Mouse (Mus musculus) erythroblast, adult 5-6 weeks (primary cell): ENCODE measurements around the gene Zc3hav1l. TPM values are rescaled to one million over a fixed set of nuclear protein-coding genes. Genes with fewer than 3 reads are reported as not detected.

ENCODE experiments used
- ATAC-seq: replicated peaks from 2 replicates; pipeline ENCODE4 v1.8.0; 2016; ENCODE audit warnings: moderate number of reproducible peaks, mild to moderate bottlenecking, moderate TSS enrichment, inconsistent platforms; ENCODE audit not compliant: poor library complexity, low FRiP score, severe bottlenecking
- total RNA-seq, 2 experiments: library from RNA; stranded (forward) in 1 of 2; stranded (reverse) in 1 of 2; fragments of 150-400 nt in 1 of 2; fragments of 200-764, 138-1000 nt in 1 of 2; gene quantifications; 2 replicates each; pipeline versions ENCODE4 v1.2.3 to v1.2.4; 2015 to 2017; ENCODE audit warnings: low replicate concordance in 2 of 2

Zc3hav1l gene
- total RNA-seq (2015; ENCODE audit: low replicate concordance) (2.5 and 4.8 TPM in 2 replicates), total RNA-seq (2017; ENCODE audit: low replicate concordance) (1.8 and 3.8 TPM in 2 replicates)

GRCm38 (mm10) chr6:38298761-38299401 lies at the start of gene Zc3hav1l:
Gene Zc3hav1l, minus strand, starts transcription at chr6:38299259.
- no peak for ATAC-seq

DNA sequence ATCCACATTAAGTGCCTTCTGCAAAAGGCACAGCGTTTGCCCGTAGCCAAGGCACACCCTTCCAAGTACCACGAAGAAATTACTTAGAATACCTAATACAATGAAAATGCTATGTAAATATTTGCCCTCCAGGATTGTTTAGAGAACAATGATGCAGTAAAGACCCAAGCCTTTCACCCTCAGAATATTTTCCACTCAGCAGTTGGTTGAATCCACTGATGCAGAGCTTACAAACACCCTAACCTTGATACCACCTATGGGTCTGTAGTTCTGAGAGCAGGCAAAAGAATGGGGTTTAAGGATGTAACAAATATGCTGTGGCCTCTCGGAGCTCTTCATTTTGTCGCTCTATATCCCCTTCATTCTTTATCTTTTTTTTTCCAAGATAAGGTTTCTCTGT lies 48.8 kb upstream of the Zc3hav1l start:
- ATAC-seq = no peak

- peak; percentile 74 for ATAC-seq
Observed at GRCm38 (mm10) chr6:38345796-38346195, 46.7 kb upstream of the Zc3hav1l start.

DNA sequence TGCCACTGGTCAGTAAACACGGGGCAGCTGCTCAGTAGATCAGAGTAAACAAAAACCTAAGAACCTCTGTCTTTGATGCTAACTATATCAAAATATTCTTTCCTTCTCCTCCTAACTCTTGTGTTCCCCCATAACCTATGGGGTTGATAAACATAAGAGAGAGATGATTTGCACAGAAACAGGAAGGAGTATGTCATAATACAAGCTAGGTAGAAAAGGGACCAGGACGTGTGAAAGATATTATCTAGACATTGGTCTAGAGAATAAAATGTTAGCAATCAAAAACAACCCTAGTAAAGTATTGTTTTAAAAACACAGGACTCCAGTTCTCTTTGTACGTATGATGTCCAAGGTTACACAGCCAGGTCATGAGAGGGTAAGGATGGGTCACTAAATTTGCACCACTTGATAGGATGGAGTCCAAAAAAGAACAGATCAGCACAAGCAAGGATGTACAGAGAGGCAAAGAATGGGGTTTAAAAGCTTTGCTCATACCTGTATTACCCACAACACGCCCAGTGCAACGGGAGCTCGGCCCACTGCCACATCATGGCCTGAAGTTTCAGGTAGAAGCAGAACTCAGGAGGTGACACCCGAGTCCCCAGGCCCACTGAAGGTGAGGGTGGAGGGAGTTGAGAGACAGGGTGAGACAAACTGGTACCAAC lies 45.1 kb upstream of the Zc3hav1l start:
- ATAC-seq = no peak

DNA sequence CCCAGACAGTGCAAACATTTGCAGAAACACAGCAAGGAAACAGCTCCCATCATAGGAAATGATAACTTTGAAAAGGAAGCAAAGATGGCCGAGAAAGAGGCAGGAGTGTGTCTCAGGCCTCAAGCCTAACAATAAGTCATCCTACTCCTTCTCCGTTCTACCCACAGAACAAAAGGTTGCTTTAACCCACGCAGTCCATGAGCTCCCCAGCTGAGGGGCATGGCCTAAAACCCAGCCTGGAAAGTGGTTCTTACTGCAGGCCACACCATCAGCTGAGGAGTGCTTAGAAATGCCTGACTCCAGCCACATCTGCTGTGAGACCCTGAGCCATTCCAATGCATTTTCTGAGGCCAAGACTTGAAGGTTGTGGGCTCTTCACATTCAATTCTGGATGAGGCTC lies 44.5 kb upstream of the Zc3hav1l start:
- no peak for ATAC-seq

DNA sequence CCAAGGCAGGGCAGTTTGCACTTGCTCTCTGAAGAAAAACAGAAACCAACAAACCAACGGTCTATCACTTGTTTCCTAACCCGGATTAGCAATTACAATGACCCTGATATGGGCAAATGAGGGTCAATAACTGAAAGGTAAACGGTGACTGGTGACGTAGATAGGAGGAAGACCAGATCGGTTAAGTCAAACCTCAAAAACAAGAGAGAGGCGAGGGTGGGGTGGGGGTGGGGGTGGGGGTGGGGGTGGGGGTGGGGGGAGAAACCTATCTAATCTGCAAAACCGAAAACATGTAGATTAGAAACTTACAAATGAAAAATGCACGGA lies 43.6 kb upstream of the Zc3hav1l start:
- ATAC-seq = no peak

- ATAC-seq = peak; percentile 76
Observed at GRCm38 (mm10) chr6:38341751-38342665, 42.9 kb upstream of the Zc3hav1l start.

GRCm38 (mm10) chr6:38339078-38339477 lies 40.0 kb upstream of the Zc3hav1l start:
- no peak for ATAC-seq

- ATAC-seq = no peak
Observed at GRCm38 (mm10) chr6:38337951-38338350, 38.9 kb upstream of the Zc3hav1l start.

DNA sequence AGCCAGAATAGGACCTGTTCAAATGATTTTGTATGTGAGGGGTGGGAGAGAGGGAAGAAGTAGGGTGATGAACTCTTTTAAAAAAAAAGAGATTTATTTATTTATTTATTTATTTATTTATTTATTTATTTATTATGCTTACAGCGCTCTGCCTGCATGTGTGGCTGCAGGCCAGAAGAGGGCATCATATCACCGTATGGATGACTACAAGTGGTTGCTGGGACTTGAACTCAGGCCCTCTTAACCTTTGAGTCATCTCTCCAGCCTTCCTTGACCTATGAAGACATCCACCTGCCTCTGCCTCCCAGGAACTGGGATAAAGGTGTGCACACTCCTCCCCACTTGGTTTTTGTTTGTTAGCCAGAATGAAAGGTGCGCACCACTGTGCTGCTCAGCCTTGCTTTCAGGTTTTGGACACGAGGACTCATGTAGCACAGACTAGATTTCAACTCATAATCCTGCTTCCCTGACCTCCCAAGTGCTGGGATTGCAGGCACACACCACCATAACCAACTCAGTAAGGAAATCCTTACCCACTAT lies 38.2 kb upstream of the Zc3hav1l start:
- no peak for ATAC-seq

DNA sequence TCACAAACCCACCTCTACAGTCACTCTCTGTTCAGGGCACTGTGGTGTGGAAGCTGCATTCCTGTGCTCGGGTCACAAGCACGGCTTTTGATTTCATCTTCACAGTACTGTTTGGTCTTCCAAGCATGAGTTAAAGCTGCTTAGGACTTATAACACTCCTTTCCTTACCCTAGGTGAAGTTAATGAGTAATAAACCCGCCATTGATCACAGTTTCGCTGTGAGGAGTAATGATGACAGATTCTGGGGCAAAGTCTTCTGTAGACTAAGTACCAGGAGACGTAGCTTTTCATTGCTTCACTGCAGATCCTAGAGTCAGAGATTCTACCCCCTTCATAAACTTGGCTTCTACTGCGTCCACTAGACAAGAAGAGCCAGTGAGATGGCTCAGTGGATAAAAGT lies 36.2 kb upstream of the Zc3hav1l start:
- no peak for ATAC-seq

- peak; percentile 66 for ATAC-seq
Observed at GRCm38 (mm10) chr6:38326596-38326995, 27.5 kb upstream of the Zc3hav1l start.

- ATAC-seq = no peak
Observed at GRCm38 (mm10) chr6:38320621-38321020, 21.6 kb upstream of the Zc3hav1l start.

DNA sequence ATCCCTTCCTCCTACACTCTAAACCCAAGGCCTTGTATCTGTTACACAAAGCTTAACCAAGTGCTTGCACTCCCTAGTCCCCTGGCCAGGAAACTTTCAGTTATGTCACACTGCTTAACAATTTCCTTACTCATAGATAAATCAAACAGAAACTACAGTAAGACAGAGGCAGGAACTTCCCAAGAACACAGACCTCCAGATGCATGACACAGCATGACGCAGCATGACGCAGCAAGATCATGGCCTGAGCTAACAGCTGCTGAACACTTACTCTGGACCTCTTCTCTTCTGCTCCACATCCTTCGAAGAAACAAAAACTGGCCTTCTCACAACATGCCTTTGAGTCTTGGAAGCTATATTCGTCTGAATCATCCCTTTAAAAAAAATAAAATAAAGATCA lies 17.0 kb upstream of the Zc3hav1l start:
- ATAC-seq = peak; percentile 92

- no peak for ATAC-seq
Observed at GRCm38 (mm10) chr6:38309741-38310140, 10.7 kb upstream of the Zc3hav1l start.

DNA sequence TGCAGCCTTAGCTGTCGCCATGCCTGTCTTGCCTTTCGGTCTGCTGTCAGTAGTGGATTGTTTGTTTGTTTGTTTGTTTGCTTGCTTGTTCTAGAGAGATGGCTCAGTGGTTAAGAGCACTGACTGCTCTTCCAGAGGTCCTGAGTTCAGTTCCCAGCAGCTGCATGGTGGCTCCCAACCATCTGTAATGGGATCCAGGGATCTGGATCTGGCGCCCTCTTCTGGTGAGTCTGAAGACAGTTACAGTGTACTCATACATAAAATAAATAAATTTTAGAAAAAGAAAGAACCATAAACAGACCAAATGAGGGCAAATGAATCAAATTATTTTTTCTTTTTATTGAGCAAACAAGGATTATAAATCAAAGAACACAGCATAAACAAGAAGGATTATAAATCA lies 5.9 kb upstream of the Zc3hav1l start:
- ATAC-seq = no peak

- no peak for ATAC-seq
Observed at GRCm38 (mm10) chr6:38298246-38298635, 818 bp downstream of the Zc3hav1l start.

DNA sequence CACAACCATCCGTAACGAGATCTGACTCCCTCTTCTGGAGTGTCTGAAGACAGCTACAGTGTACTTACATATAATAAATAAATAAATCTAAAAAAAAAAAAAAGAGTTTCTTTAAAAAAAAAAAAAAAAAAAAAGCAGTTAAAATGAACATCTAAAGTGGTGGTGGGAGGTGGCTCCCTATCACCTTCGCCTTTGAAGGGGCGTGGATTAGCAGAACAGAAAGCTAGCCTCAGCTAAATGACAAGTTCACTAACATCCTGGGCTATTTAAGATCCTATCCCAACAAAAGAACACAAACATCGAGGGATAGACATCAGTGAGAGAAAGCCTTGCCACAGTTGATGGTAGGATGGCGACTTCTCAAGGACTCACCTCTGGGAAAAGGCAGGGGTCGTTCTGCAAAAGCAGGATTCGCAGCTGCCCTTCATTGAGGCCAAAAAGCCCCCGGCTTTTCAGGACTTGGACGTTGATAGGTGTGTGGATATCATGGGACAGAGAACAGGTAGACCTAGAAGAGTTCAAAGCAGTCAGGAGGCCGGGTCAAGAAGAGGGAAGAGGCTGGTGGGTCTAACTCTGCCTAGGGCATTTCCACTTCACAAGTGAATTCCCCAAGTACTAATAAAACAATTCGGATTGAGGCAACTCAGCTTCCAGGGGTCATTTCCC lies 1.3 kb downstream of the Zc3hav1l start:
- no peak for ATAC-seq

DNA sequence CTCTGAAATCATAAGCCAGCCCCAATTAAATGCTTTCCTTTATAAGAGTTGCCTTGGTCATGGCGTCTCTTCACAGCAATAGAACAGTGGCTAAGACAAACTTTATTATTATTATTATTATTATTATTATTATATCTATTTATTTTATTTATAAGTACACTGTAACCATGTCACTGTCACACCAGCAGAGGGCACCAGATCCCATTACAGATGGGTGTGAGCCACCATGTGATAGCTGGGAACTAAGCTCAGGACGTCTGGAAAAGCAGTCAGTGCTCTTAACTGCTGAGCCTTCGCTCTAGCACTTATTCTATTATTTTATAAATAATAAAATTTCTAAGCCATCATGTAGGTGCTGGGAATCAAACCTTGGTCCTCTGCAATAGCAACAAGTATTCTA lies 5.4 kb downstream of the Zc3hav1l start:
- ATAC-seq = no peak
